Mouse (Mus musculus): Measurements from ENCODE around the gene Enox1. TPM values are rescaled to one million over a fixed set of nuclear protein-coding genes. Genes with fewer than 3 reads are reported as not detected.

The Enox1 gene
- polyA plus RNA-seq, 1 experiment from 2014 or later, result 18.3 TPM

- ATAC-seq (ENCODE audit: low FRiP score), result no peak
- 86% methylated on average over 7 of the region's 7 CpGs for WGBS
Measured at GRCm38 (mm10) chr14:77151431-77151830, 5.1 kb upstream of the Enox1 start.

GRCm38 (mm10) chr14:77156911-77157504, 445 bp downstream of the Enox1 start:
- Histone ChIP-seq H3K9ac (ENCODE audit: low read depth, low read length) (peak overlapping the region; percentile 87), H3K4me2 (replicated peaks; ENCODE audit: low read depth, low read length) (peak overlapping the region; percentile 87), H3K4me3 (ENCODE audit: low read depth, low read length) (peak overlapping the region; percentile 76), H3K4me1 (replicated peaks; ENCODE audit: control insufficient read depth, insufficient read depth, low read length) (no peaks in the 10 kb centered on the region), H3K36me3 (ENCODE audit: control insufficient read depth, insufficient read depth, low read length) (no peaks in the 10 kb centered on the region), H3K27ac (ENCODE audit: low read depth, low read length) (peak overlapping the region; percentile 91), H3K27me3 (ENCODE audit: control insufficient read depth, insufficient read depth, low read length) (no peaks in the 10 kb centered on the region), H3K9me3 (ENCODE audit: control insufficient read depth, low read length) (no peaks in the 10 kb centered on the region)
- ATAC-seq (ENCODE audit: low FRiP score), result peak; percentile 56
- DNase-seq (ENCODE audit: low spot score), result peak; percentile 59
- under 1% methylated on average over 47 of the region's 64 CpGs for WGBS

More at GRCm38 (mm10) chr14:77151431-77151830, 5.1 kb upstream of the Enox1 start:
- Histone ChIP-seq H3K4me3 (ENCODE audit: low read depth, low read length) (no peak overlapping the region), H3K36me3 (ENCODE audit: control insufficient read depth, insufficient read depth, low read length) (no peaks in the 10 kb centered on the region), H3K27ac (ENCODE audit: low read depth, low read length) (no peak overlapping the region), H3K4me1 (replicated peaks; ENCODE audit: control insufficient read depth, insufficient read depth, low read length) (no peaks in the 10 kb centered on the region), H3K9ac (ENCODE audit: low read depth, low read length) (no peak overlapping the region), H3K9me3 (ENCODE audit: control insufficient read depth, low read length) (no peaks in the 10 kb centered on the region), H3K4me2 (replicated peaks; ENCODE audit: low read depth, low read length) (no peak overlapping the region), H3K27me3 (ENCODE audit: control insufficient read depth, insufficient read depth, low read length) (no peaks in the 10 kb centered on the region)
- DNase-seq (ENCODE audit: low spot score), result no peak

- peak overlapping the region; percentile 87 for H3K4me2 ChIP-seq (replicated peaks; ENCODE audit: low read depth, low read length)
- 2% methylated on average over 30 of the region's 31 CpGs for WGBS
- H3K36me3 ChIP-seq (ENCODE audit: control insufficient read depth, insufficient read depth, low read length), result no peaks in the 10 kb centered on the region
- H3K4me1 ChIP-seq (replicated peaks; ENCODE audit: control insufficient read depth, insufficient read depth, low read length), result no peaks in the 10 kb centered on the region
- DNase-seq (ENCODE audit: low spot score) (peak; percentile 79), ATAC-seq (ENCODE audit: low FRiP score) (peak; percentile 86)
- H3K27ac ChIP-seq (ENCODE audit: low read depth, low read length), result peak overlapping the region; percentile 91
- H3K4me3 ChIP-seq (ENCODE audit: low read depth, low read length), result peak overlapping the region; percentile 76
- H3K27me3 ChIP-seq (ENCODE audit: control insufficient read depth, insufficient read depth, low read length), result no peaks in the 10 kb centered on the region
- peak overlapping the region; percentile 87 for H3K9ac ChIP-seq (ENCODE audit: low read depth, low read length)
- no peaks in the 10 kb centered on the region for H3K9me3 ChIP-seq (ENCODE audit: control insufficient read depth, low read length)
Measured at GRCm38 (mm10) chr14:77157505-77157911, 945 bp downstream of the Enox1 start.

- Histone ChIP-seq H3K9me3 (ENCODE audit: control insufficient read depth, low read length) (no peaks in the 10 kb centered on the region), H3K36me3 (ENCODE audit: control insufficient read depth, insufficient read depth, low read length) (no peaks in the 10 kb centered on the region), H3K4me2 (replicated peaks; ENCODE audit: low read depth, low read length) (no peak overlapping the region), H3K9ac (ENCODE audit: low read depth, low read length) (no peak overlapping the region), H3K27ac (ENCODE audit: low read depth, low read length) (no peak overlapping the region), H3K4me3 (ENCODE audit: low read depth, low read length) (no peak overlapping the region), H3K27me3 (ENCODE audit: control insufficient read depth, insufficient read depth, low read length) (no peaks in the 10 kb centered on the region), H3K4me1 (replicated peaks; ENCODE audit: control insufficient read depth, insufficient read depth, low read length) (no peaks in the 10 kb centered on the region)
- 73% methylated on average over 5 of the region's 5 CpGs for WGBS
- ATAC-seq (ENCODE audit: low FRiP score) (no peak), DNase-seq (ENCODE audit: low spot score) (peak; percentile 26)
Measured at GRCm38 (mm10) chr14:77159397-77159796, 2.8 kb downstream of the Enox1 start.

GRCm38 (mm10) chr14:77162496-77162895, 5.9 kb downstream of the Enox1 start:
- H3K9me3 ChIP-seq (ENCODE audit: control insufficient read depth, low read length), result no peaks in the 10 kb centered on the region
- H3K27ac ChIP-seq (ENCODE audit: low read depth, low read length), result no peak overlapping the region
- no peak overlapping the region for H3K9ac ChIP-seq (ENCODE audit: low read depth, low read length)
- H3K4me1 ChIP-seq (replicated peaks; ENCODE audit: control insufficient read depth, insufficient read depth, low read length), result no peaks in the 10 kb centered on the region
- H3K36me3 ChIP-seq (ENCODE audit: control insufficient read depth, insufficient read depth, low read length), result no peaks in the 10 kb centered on the region
- H3K4me3 ChIP-seq (ENCODE audit: low read depth, low read length), result no peak overlapping the region
- H3K4me2 ChIP-seq (replicated peaks; ENCODE audit: low read depth, low read length), result no peak overlapping the region
- WGBS, result 91% methylated on average over 3 of the region's 3 CpGs
- ATAC-seq (ENCODE audit: low FRiP score), result no peak
- no peaks in the 10 kb centered on the region for H3K27me3 ChIP-seq (ENCODE audit: control insufficient read depth, insufficient read depth, low read length)
- no peak for DNase-seq (ENCODE audit: low spot score)

GRCm38 (mm10) chr14:77164396-77164795, 7.8 kb downstream of the Enox1 start:
- Histone ChIP-seq H3K27me3 (ENCODE audit: control insufficient read depth, insufficient read depth, low read length) (no peaks in the 10 kb centered on the region), H3K4me3 (ENCODE audit: low read depth, low read length) (no peak overlapping the region), H3K4me2 (replicated peaks; ENCODE audit: low read depth, low read length) (no peak overlapping the region), H3K36me3 (ENCODE audit: control insufficient read depth, insufficient read depth, low read length) (no peaks in the 10 kb centered on the region), H3K9me3 (ENCODE audit: control insufficient read depth, low read length) (no peaks in the 10 kb centered on the region), H3K9ac (ENCODE audit: low read depth, low read length) (no peak overlapping the region), H3K27ac (ENCODE audit: low read depth, low read length) (no peak overlapping the region), H3K4me1 (replicated peaks; ENCODE audit: control insufficient read depth, insufficient read depth, low read length) (no peaks in the 10 kb centered on the region)
- ATAC-seq (ENCODE audit: low FRiP score) (no peak), DNase-seq (ENCODE audit: low spot score) (no peak)
- WGBS, result 86% methylated on average over 6 of the region's 6 CpGs

GRCm38 (mm10) chr14:77168161-77168560, 11.6 kb downstream of the Enox1 start:
- DNase-seq (ENCODE audit: low spot score), result no peak
- ATAC-seq (ENCODE audit: low FRiP score), result no peak
- Histone ChIP-seq H3K9ac (ENCODE audit: low read depth, low read length) (no peak overlapping the region), H3K4me1 (replicated peaks; ENCODE audit: control insufficient read depth, insufficient read depth, low read length) (no peaks in the 10 kb centered on the region), H3K4me2 (replicated peaks; ENCODE audit: low read depth, low read length) (no peak overlapping the region), H3K36me3 (ENCODE audit: control insufficient read depth, insufficient read depth, low read length) (no peaks in the 10 kb centered on the region), H3K27me3 (ENCODE audit: control insufficient read depth, insufficient read depth, low read length) (no peaks in the 10 kb centered on the region), H3K9me3 (ENCODE audit: control insufficient read depth, low read length) (no peaks in the 10 kb centered on the region), H3K4me3 (ENCODE audit: low read depth, low read length) (no peak overlapping the region), H3K27ac (ENCODE audit: low read depth, low read length) (no peak overlapping the region)
- WGBS, result 91% methylated on average over 6 of the region's 6 CpGs

- ATAC-seq (ENCODE audit: low FRiP score) (no peak), DNase-seq (ENCODE audit: low spot score) (no peak)
- no peaks in the 10 kb centered on the region for H3K4me1 ChIP-seq (replicated peaks; ENCODE audit: control insufficient read depth, insufficient read depth, low read length)
- H3K4me2 ChIP-seq (replicated peaks; ENCODE audit: low read depth, low read length), result no peak overlapping the region
- no peaks in the 10 kb centered on the region for H3K9me3 ChIP-seq (ENCODE audit: control insufficient read depth, low read length)
- H3K9ac ChIP-seq (ENCODE audit: low read depth, low read length), result no peak overlapping the region
- H3K27me3 ChIP-seq (ENCODE audit: control insufficient read depth, insufficient read depth, low read length), result no peaks in the 10 kb centered on the region
- no peak overlapping the region for H3K4me3 ChIP-seq (ENCODE audit: low read depth, low read length)
- no peaks in the 10 kb centered on the region for H3K36me3 ChIP-seq (ENCODE audit: control insufficient read depth, insufficient read depth, low read length)
- WGBS, result 76% methylated on average over 15 of the region's 15 CpGs
- H3K27ac ChIP-seq (ENCODE audit: low read depth, low read length), result no peak overlapping the region
Measured at GRCm38 (mm10) chr14:77174491-77174890, 17.9 kb downstream of the Enox1 start.

GRCm38 (mm10) chr14:77174931-77175330, 18.4 kb downstream of the Enox1 start:
- Histone ChIP-seq H3K9ac (ENCODE audit: low read depth, low read length) (no peak overlapping the region), H3K9me3 (ENCODE audit: control insufficient read depth, low read length) (no peaks in the 10 kb centered on the region), H3K36me3 (ENCODE audit: control insufficient read depth, insufficient read depth, low read length) (no peaks in the 10 kb centered on the region), H3K4me3 (ENCODE audit: low read depth, low read length) (no peak overlapping the region), H3K4me1 (replicated peaks; ENCODE audit: control insufficient read depth, insufficient read depth, low read length) (no peaks in the 10 kb centered on the region), H3K27me3 (ENCODE audit: control insufficient read depth, insufficient read depth, low read length) (no peaks in the 10 kb centered on the region), H3K27ac (ENCODE audit: low read depth, low read length) (no peak overlapping the region), H3K4me2 (replicated peaks; ENCODE audit: low read depth, low read length) (no peak overlapping the region)
- DNase-seq (ENCODE audit: low spot score), result no peak
- no peak for ATAC-seq (ENCODE audit: low FRiP score)
- WGBS, result 92% methylated on average over 9 of the region's 9 CpGs

All from hindbrain, embryonic 11.5 days (tissue).